ENCODE assay signal across 21 mouse cellular contexts in genomic region chr3:114635362-114635761, GRCm38 (mm10).
"Had no signal": no experiment of that assay in that cellular context is flagged by ENCODE, and none has a peak within 500 bp of the region (broad histone marks: within the 10 kb centered on the region; RNA-seq: fewer than 3 reads in every experiment).

No protein-coding gene starts in this region.

- H3K36me3 ChIP-seq: limb, embryonic 10.5 days; limb, embryonic 13.5 days; liver, embryonic 12.5 days; liver, embryonic 15.5 days; lung, embryonic 15.5 days; neural tube, embryonic 12.5 days had no signal

- ATAC-seq: liver, embryonic 12.5 days had no signal

- H3K9ac ChIP-seq: limb, embryonic 13.5 days; liver, embryonic 12.5 days; liver, embryonic 15.5 days; lung, embryonic 15.5 days; neural tube, embryonic 12.5 days had no signal

- H3K4me3 ChIP-seq: limb, embryonic 10.5 days; limb, embryonic 13.5 days; liver, embryonic 12.5 days; liver, embryonic 15.5 days; lung, embryonic 15.5 days; neural tube, embryonic 12.5 days had no signal

- H3K4me2 ChIP-seq: limb, embryonic 13.5 days; liver, embryonic 12.5 days; liver, embryonic 15.5 days; lung, embryonic 15.5 days; midbrain, embryonic 11.5 days; neural tube, embryonic 12.5 days had no signal

- H3K4me1 ChIP-seq: limb, embryonic 10.5 days; limb, embryonic 13.5 days; liver, embryonic 12.5 days; liver, embryonic 15.5 days; lung, embryonic 15.5 days; neural tube, embryonic 12.5 days had no signal

- H3K27me3 ChIP-seq: limb, embryonic 13.5 days; liver, embryonic 12.5 days; liver, embryonic 15.5 days; lung, embryonic 15.5 days; neural tube, embryonic 12.5 days had no signal

- H3K9me3 ChIP-seq: limb, embryonic 10.5 days; limb, embryonic 13.5 days; liver, embryonic 12.5 days; liver, embryonic 15.5 days; lung, embryonic 15.5 days; neural tube, embryonic 12.5 days had no signal

- DNase-seq: kidney, adult 11 months; kidney, adult 9 months; kidney, postnatal 14 days; kidney, postnatal 4 days; liver; lung, adult 18-20 months; lung, postnatal 10 days; lung, postnatal 36 days; midbrain, embryonic 14.5 days; retina, postnatal 1 day; right cerebral cortex, postnatal 25 days; thymus, adult 2 months; thymus, postnatal 14 days; thymus, postnatal 4 days had no signal

- H3K27ac ChIP-seq: limb, embryonic 10.5 days; limb, embryonic 13.5 days; liver, embryonic 12.5 days; liver, embryonic 15.5 days; lung, embryonic 15.5 days; neural tube, embryonic 12.5 days had no signal
